Mouse (Mus musculus) forebrain, embryonic 16.5 days (tissue): ENCODE data around the gene Prps1l3. TPM values are rescaled to one million over a fixed set of nuclear protein-coding genes. Genes with fewer than 3 reads are reported as not detected.
A peak's percentile ranks its signal among the peaks of the same experiment; 100 is the strongest.
"Not testable (repeated sequence)": the region's sequence is repeated elsewhere in the genome, so short reads cannot be mapped to it uniquely, and the experiment has no call there.

Experiments
- ATAC-seq: fragments of 200-750 bp; cut with Nextera tagmentation; 2 replicates; pipeline ENCODE4 v1.8.0; 2017; ENCODE audit warnings: mild to moderate bottlenecking, moderate library complexity
- H3K27ac ChIP-seq: fragments of 300-500 bp; sonication (generic); 2 replicates; pipeline ENCODE4 v1.5.1; 2014; ENCODE audit warnings: low read length, control low read depth
- H3K27me3 ChIP-seq: fragments of 300-500 bp; sonication (generic); replicated peaks from 2 replicates; pipeline ENCODE4 v1.6.1; 2014; ENCODE audit warnings: low read length; ENCODE audit not compliant: control insufficient read depth, insufficient read depth
- H3K36me3 ChIP-seq: fragments of 300-500 bp; sonication (generic); 2 replicates; pipeline ENCODE4 v1.6.1; 2014; ENCODE audit not compliant: control insufficient read depth, insufficient read depth
- H3K4me1 ChIP-seq: fragments of 300-500 bp; sonication (generic); replicated peaks from 2 replicates; pipeline ENCODE4 v1.6.1; 2014; ENCODE audit warnings: low read length; ENCODE audit not compliant: control insufficient read depth, insufficient read depth
- H3K4me2 ChIP-seq: fragments of 300-500 bp; sonication (generic); 2 replicates; pipeline ENCODE4 v1.6.1; 2014; ENCODE audit warnings: mild to moderate bottlenecking, low read length, control low read depth
- H3K4me3 ChIP-seq: fragments of 300-500 bp; sonication (generic); replicated peaks from 2 replicates; pipeline ENCODE4 v1.5.1; 2014; ENCODE audit warnings: mild to moderate bottlenecking, low read length, control low read depth
- H3K9ac ChIP-seq: fragments of 300-500 bp; sonication (generic); replicated peaks from 2 replicates; pipeline ENCODE4 v1.6.1; 2014; ENCODE audit warnings: low read depth, low read length, control low read depth
- H3K9me3 ChIP-seq: fragments of 300-500 bp; sonication (generic); 2 replicates; pipeline ENCODE4 v1.6.1; 2016; ENCODE audit warnings: low read length; ENCODE audit not compliant: control insufficient read depth
- WGBS: fragments of 180-500 bp; shearing (Covaris S2); extraction: QIAGEN DNeasy Blood & Tissue Kit; methylation state at CpG from one replicate; pipeline ENCODE4 v1.1.7; 2014; 5-methylcytosine and 5-hydroxymethylcytosine counted together
- polyA plus RNA-seq: library from polyadenylated mRNA; unstranded; fragments of >200 nt; fragmentation: Nextera tagmentation; extraction: Ambion mirVana; gene quantifications from 2 replicates; pipeline ENCODE4 v1.2.1, GENCODE M21; 2015

Prps1l3 gene
- polyA plus RNA-seq, 1 experiment from 2014 or later: 39.2 TPM

DNA sequence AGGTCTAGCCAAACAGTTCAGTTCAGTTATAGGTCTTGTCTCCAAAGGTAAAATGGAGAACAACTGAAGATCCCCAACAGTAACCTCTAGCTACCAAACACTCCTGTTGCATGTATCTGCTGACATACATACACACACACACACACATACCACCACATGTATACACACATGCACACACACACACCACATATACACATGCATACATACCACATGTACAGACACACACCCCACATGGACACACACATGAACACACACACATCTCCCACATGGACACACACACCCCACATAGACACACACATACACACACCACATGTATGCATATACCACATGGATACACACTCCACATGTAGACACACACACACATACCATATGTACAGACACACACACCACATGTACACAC lies 31.9 kb upstream of the Prps1l3 start:
- H3K27me3 ChIP-seq: peaks cover 8% of the 10 kb centered on the region
- no peaks in the 10 kb centered on the region for H3K9me3 ChIP-seq
- ATAC-seq: no peak
- peaks cover 9% of the 10 kb centered on the region for H3K4me1 ChIP-seq
- H3K4me3 ChIP-seq: no peak overlapping the region
- no peaks in the 10 kb centered on the region for H3K36me3 ChIP-seq
- no peak overlapping the region for H3K9ac ChIP-seq
- H3K4me2 ChIP-seq: no peak overlapping the region
- H3K27ac ChIP-seq: no peak overlapping the region

- Histone ChIP-seq H3K9ac (no peak overlapping the region), H3K4me1 (peaks cover 9% of the 10 kb centered on the region), H3K4me2 (no peak overlapping the region), H3K27ac (no peak overlapping the region), H3K36me3 (no peaks in the 10 kb centered on the region), H3K9me3 (no peaks in the 10 kb centered on the region), H3K27me3 (peaks cover 8% of the 10 kb centered on the region), H3K4me3 (no peak overlapping the region)
- 94% methylated on average over 2 of the region's 2 CpGs for WGBS
- no peak for ATAC-seq
Measured at GRCm38 (mm10) chr12:57199427-57199826, 30.8 kb upstream of the Prps1l3 start.

DNA sequence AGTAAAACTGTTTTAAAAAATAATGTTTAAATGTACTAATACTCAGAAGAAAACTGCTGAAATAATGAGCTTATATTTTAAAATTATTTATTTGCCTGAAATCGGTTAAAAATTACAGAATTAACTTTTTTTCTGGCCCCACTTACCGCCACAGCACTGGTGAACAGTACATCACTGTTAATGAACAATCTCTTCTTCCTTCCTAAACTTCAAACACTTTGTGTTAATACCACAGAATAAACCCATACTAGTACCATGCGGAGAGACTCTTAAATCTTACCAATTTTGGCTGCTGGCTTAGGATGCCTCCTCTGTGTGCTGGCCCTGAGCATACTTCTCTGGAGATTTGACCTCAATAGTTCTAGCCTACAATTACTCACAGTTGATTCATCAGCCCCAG lies 28.3 kb upstream of the Prps1l3 start:
- ATAC-seq: no peak
- Histone ChIP-seq H3K9me3 (no peaks in the 10 kb centered on the region), H3K4me1 (peaks cover 2% of the 10 kb centered on the region), H3K36me3 (no peaks in the 10 kb centered on the region), H3K27me3 (peaks cover 8% of the 10 kb centered on the region), H3K9ac (no peak overlapping the region), H3K27ac (no peak overlapping the region), H3K4me3 (no peak overlapping the region), H3K4me2 (no peak overlapping the region)
- WGBS: 97% methylated on average over 3 of the region's 3 CpGs

DNA sequence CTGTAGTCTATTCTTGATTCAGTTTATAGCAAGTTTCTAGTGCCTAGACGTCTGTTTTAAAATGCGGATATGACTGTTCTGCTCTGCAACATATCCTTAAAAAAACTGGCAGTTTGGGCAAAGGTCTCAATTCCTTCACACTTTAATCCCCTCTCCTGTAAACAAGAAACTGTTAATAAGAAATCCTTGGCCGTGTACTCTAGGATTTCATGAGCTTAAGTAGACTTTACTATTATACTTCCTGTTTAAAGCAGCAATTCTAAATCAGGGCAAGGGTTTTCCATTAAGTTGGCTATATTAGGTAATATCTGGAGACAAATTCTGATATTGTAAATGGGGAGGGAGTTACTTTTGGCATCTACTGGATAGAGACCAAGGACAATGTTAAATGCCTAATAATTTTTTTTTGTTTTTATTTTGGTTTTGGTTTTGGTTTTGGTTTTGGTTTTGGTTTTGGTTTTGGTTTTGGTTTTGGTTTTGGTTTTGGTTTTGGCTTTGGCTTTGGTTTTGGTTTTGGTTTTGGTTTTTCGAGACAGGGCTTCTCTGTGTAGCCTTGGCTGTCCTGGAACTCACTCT lies 25.8 kb upstream of the Prps1l3 start:
- Histone ChIP-seq H3K4me1 (no peaks in the 10 kb centered on the region), H3K9me3 (no peaks in the 10 kb centered on the region), H3K27me3 (no peaks in the 10 kb centered on the region), H3K9ac (no peak overlapping the region), H3K4me2 (no peak overlapping the region), H3K36me3 (no peaks in the 10 kb centered on the region), H3K4me3 (no peak overlapping the region), H3K27ac (no peak overlapping the region)
- WGBS: 89% methylated on average over 4 of the region's 4 CpGs
- ATAC-seq: no peak

DNA sequence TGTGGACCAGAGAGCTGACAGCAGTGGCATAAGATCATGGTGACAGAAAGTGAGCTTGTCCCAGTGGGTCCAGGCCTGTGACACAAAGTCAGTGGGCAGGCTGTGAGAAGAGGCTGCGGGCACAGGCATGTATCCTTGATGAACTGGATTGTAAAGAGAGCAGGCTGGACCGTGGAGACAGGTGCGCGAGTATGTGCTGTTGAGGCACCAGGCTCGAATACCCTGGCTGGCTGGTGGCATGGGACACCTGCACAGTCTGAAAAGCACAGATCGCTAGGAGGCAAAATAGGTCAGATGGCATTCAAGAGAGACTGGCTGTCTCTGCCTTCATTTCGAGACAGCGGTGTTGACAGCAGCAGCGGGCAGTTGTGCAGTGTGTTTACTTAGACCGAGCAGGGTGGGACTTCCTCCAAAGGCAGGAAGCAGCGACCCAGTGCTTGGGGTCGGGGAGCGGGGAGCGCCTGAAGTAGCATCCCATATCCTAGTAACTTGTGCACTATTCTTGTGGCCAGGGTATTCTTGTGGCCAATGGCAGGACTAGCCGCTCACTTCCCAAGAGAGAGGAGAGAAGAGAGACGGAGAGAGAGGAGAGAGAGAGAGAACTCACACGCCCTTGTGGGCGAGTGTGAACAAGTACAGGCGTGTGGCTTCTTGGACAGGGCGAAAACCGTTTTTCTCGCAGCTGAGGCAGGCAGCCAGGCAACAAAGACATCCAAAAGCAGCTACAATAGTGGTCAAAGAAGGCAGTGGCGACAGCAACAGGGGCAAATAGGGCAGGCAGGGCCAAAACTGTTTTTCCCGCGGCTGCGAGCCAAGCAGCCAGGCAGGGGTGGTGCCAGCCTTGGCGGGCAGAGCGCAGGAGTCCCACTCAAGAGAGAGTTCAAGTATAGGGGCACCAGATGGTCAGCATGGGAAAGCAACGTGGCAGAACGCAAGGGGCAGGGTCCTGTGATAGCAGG lies 18.6 kb upstream of the Prps1l3 start:
- ATAC-seq: peak; percentile 74
- H3K4me2 ChIP-seq: peak overlapping the region; percentile 63
- peaks cover 4% of the 10 kb centered on the region for H3K4me1 ChIP-seq
- H3K9me3 ChIP-seq: no peaks in the 10 kb centered on the region
- peak overlapping the region; percentile 41 for H3K4me3 ChIP-seq
- H3K36me3 ChIP-seq: no peaks in the 10 kb centered on the region
- WGBS: 10% methylated on average over 30 of the region's 30 CpGs
- H3K9ac ChIP-seq: peak overlapping the region; percentile 49; the same call in 1 of the 2 replicates
- no peak overlapping the region for H3K27ac ChIP-seq
- H3K27me3 ChIP-seq: no peaks in the 10 kb centered on the region

- ATAC-seq, H3K36me3 ChIP-seq, H3K4me2 ChIP-seq, H3K9me3 ChIP-seq, H3K9ac ChIP-seq, H3K4me3 ChIP-seq, H3K4me1 ChIP-seq, H3K27me3 ChIP-seq, H3K27ac ChIP-seq: not testable (repeated sequence)
- WGBS: 74% methylated on average over 5 of the region's 5 CpGs
Measured at GRCm38 (mm10) chr12:57212463-57212862, 17.7 kb upstream of the Prps1l3 start.

DNA sequence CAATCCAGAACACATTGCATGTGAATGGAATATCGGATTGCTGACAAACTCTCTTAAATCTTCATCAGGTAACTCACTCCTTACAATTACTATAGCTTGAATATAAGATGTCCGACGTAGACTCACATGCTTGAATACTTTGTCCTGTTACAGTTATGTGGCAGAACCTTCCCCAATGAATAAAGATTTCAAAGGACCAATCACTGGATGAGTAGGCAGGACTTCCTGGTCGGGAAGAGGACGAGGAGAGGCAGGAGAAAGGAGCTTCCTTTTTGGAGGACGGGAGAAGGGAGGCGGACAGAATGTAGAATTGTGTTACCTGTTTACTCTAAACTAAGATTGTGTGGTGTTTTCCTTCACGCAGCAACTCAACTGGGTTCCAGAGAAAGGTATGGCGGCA lies 3.8 kb upstream of the Prps1l3 start:
- no peak for ATAC-seq
- WGBS: 90% methylated on average over 9 of the region's 9 CpGs
- peaks cover 5% of the 10 kb centered on the region for H3K4me1 ChIP-seq
- no peaks in the 10 kb centered on the region for H3K9me3 ChIP-seq
- no peak overlapping the region for H3K27ac ChIP-seq
- no peaks in the 10 kb centered on the region for H3K27me3 ChIP-seq
- no peaks in the 10 kb centered on the region for H3K36me3 ChIP-seq
- no peak overlapping the region for H3K4me3 ChIP-seq
- H3K9ac ChIP-seq: no peak overlapping the region
- H3K4me2 ChIP-seq: no peak overlapping the region

DNA sequence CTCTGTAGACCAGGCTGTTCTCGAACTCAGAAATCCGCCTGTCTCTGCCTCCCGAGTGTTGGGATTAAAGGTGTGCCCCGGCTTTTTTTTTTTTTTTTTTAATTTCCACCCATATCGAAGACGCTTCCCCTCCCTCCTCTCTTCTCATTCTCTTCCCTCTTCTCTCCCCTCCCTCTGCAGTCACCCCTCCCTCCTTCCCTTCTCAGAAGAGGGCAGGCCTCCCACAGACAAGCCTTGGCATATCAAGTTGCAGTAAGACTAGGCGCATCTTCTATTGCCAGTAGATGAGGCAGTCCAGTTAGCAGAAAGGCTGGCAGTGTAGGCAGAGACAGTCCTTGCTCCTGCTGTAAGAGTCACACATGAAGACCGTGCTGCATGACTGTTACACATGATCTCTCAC lies 2.4 kb upstream of the Prps1l3 start:
- no peak for ATAC-seq
- Histone ChIP-seq H3K4me3 (no peak overlapping the region), H3K36me3 (no peaks in the 10 kb centered on the region), H3K4me1 (peaks cover 8% of the 10 kb centered on the region), H3K9ac (no peak overlapping the region), H3K4me2 (no peak overlapping the region), H3K9me3 (no peaks in the 10 kb centered on the region), H3K27ac (no peak overlapping the region), H3K27me3 (no peaks in the 10 kb centered on the region)
- 92% methylated on average over 4 of the region's 8 CpGs for WGBS

GRCm38 (mm10) chr12:57229703-57230102 lies 509 bp upstream of the Prps1l3 start:
- Histone ChIP-seq H3K9ac (peak overlapping the region; percentile 76), H3K4me2 (peak overlapping the region; percentile 86), H3K4me1 (peaks cover 8% of the 10 kb centered on the region), H3K4me3 (peak overlapping the region; percentile 94), H3K36me3 (no peaks in the 10 kb centered on the region), H3K27me3 (no peaks in the 10 kb centered on the region), H3K9me3 (no peaks in the 10 kb centered on the region), H3K27ac (peak overlapping the region; percentile 72)
- WGBS: 34% methylated on average over 4 of the region's 4 CpGs
- peak; percentile 2; the same call in 1 of the 2 replicates for ATAC-seq
